Mouse (Mus musculus): ENCODE data around the gene Vmn1r212.
"Not testable (repeated sequence)": the region's sequence is repeated elsewhere in the genome, so short reads cannot be mapped to it uniquely, and the experiment has no call there.

The Vmn1r212 gene

GRCm38 (mm10) chr13:22884105-22884504, at the start of gene Vmn1r212:
TSS of gene Vmn1r212 (minus strand) at chr13:22884205.
- no peak for DNase-seq (ENCODE audit: low read depth, low spot score)

GRCm38 (mm10) chr13:22879257-22879656, 4.7 kb downstream of the Vmn1r212 start:
- no peak for DNase-seq (ENCODE audit: low read depth, low spot score)

DNA sequence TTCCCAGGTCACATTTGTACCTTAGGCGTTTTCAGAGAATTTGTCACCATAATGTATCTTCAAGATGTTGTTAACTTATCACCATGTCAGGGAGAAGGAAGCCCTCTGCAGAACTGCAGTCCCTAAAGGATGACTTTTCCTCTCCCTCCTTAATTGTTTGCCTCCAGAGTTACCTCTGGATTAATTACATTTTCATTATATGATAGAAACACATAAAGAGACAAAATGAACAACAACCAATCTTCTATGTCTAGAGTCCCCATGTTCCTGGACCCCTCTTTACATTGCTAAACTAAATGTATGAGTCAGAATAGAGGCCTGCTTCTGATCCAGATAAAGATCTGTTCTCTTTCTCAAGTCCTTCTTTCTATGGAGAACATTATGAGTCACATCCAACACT, 26.5 kb downstream of the Vmn1r212 start, which contains the start of gene Vmn1r211:
Gene Vmn1r211 (minus strand): TSS at position 101 of the 400 bp plus-strand sequence.
- no peak for DNase-seq (ENCODE audit: low read depth, low spot score)

GRCm38 (mm10) chr13:22854760-22855159, 29.2 kb downstream of the Vmn1r212 start:
- DNase-seq (ENCODE audit: low read depth, low spot score), result no peak

DNA sequence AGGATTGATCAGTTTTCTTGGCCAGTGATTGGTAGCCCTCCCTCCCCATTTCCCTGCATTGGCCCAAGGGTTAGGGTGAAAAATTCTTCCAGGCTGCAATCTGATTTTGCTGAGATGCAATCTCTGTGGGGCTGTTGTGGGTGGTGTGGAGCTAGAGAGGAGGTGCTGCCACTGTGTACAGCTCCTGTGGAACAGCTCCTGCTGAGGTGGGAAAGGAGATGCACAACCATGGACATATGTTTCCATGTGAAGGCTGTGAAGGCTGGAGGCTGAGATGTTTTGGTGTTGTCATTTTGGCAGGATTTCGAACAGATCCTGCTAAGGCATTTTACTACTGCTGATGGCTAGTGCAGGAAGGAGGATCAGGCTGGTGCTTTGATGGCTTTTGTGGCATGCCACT, 37.2 kb downstream of the Vmn1r212 start:
- DNase-seq (ENCODE audit: low read depth, low spot score), result peak; percentile 34

DNA sequence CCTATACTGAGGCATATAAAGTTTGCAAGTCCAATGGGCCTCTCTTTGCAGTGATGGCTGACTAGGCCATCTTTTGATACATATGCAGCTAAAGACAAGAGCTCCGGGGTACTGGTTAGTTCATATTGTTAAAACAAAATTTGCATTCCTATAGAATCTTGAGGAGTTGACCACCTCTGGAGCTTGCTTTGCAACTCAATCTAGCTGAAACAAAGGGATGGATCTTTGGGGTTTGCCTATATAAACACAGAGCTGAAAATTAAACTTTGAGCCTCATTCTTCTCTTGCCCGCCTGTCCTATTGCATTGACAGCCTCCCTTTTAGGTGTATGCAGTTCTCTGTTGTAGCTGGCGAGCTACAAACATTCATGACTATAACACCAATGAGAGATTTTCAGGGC, 39.7 kb downstream of the Vmn1r212 start:
- not testable (repeated sequence) for DNase-seq (ENCODE audit: low read depth, low spot score)
